Mouse (Mus musculus): ENCODE measurements at regions not wholly inside any gene's neighbourhood (a gene's known extent, or its start where the extent isn't known, plus 50 kb on each side); places are given as distances from the start of the nearest gene placed in this dataset.

GRCm38 (mm10) chr2:115081563-115082291 is 427.0 kb upstream of the Dph6 start:
- DNase-seq (ENCODE audit: extremely low spot score in 1 of 2, low spot score in 2 of 2), result no peak
- intact Hi-C loops (cut with DNase I), result no loop called here

GRCm38 (mm10) chr2:115082292-115082809 is 427.6 kb upstream of the Dph6 start:
- DNase-seq (ENCODE audit: extremely low spot score in 1 of 2, low spot score in 2 of 2), result no peak
- intact Hi-C loops (cut with DNase I), result no loop called here

- DNase-seq (ENCODE audit: extremely low spot score in 1 of 2, low spot score in 2 of 2), result no peak
- intact Hi-C loops (cut with DNase I), result no loop called here
These were observed 433.8 kb upstream of the Dph6 start for GRCm38 (mm10) chr2:115088421-115089120.

GRCm38 (mm10) chr2:115090430-115091175 is 435.8 kb upstream of the Dph6 start:
- DNase-seq (ENCODE audit: extremely low spot score in 1 of 2, low spot score in 2 of 2), result no peak
- intact Hi-C loops (cut with DNase I), result no loop called here

GRCm38 (mm10) chr2:115095351-115095750 is 440.6 kb upstream of the Dph6 start:
- intact Hi-C loops (cut with DNase I), result no loop called here
- DNase-seq (ENCODE audit: extremely low spot score in 1 of 2, low spot score in 2 of 2), result no peak

GRCm38 (mm10) chr2:115101501-115101900 is 446.7 kb upstream of the Dph6 start:
- intact Hi-C loops (cut with DNase I), result no loop called here
- no peak for DNase-seq (ENCODE audit: extremely low spot score in 1 of 2, low spot score in 2 of 2)

GRCm38 (mm10) chr2:115119429-115120205 is 461.9 kb upstream of the BC052040 start:
- intact Hi-C loops (cut with DNase I), result no loop called here
- DNase-seq (ENCODE audit: extremely low spot score in 1 of 2, low spot score in 2 of 2), result peak in 1 of 2 experiments; percentile 26

GRCm38 (mm10) chr2:115120206-115120503 is 461.4 kb upstream of the BC052040 start:
- intact Hi-C loops (cut with DNase I), result no loop called here
- no peak for DNase-seq (ENCODE audit: extremely low spot score in 1 of 2, low spot score in 2 of 2)

- intact Hi-C loops (cut with DNase I), result no loop called here
- DNase-seq (ENCODE audit: extremely low spot score in 1 of 2, low spot score in 2 of 2), result no peak
These were observed 454.7 kb upstream of the BC052040 start for GRCm38 (mm10) chr2:115126625-115127369.

- DNase-seq (ENCODE audit: extremely low spot score in 1 of 2, low spot score in 2 of 2), result no peak
These were observed 449.8 kb upstream of the BC052040 start for GRCm38 (mm10) chr2:115131746-115132145.

GRCm38 (mm10) chr2:115132165-115132592 is 449.3 kb upstream of the BC052040 start:
- DNase-seq (ENCODE audit: extremely low spot score in 1 of 2, low spot score in 2 of 2), result no peak

More at GRCm38 (mm10) chr2:115131746-115132145, 449.8 kb upstream of the BC052040 start:
- intact Hi-C loops (cut with DNase I), result no loop called here

GRCm38 (mm10) chr2:115141416-115141815 is 440.1 kb upstream of the BC052040 start:
- intact Hi-C loops (cut with DNase I), result no loop called here
- no peak for DNase-seq (ENCODE audit: extremely low spot score in 1 of 2, low spot score in 2 of 2)

More at GRCm38 (mm10) chr2:115132165-115132592, 449.3 kb upstream of the BC052040 start:
- intact Hi-C loops (cut with DNase I), result no loop called here

- no peak for DNase-seq (ENCODE audit: extremely low spot score in 1 of 2, low spot score in 2 of 2)
- intact Hi-C loops (cut with DNase I), result no loop called here
These were observed 409.4 kb upstream of the BC052040 start for GRCm38 (mm10) chr2:115172111-115172510.

GRCm38 (mm10) chr2:115177076-115177475 is 404.4 kb upstream of the BC052040 start:
- DNase-seq (ENCODE audit: extremely low spot score in 1 of 2, low spot score in 2 of 2), result no peak
- intact Hi-C loops (cut with DNase I), result no loop called here

GRCm38 (mm10) chr2:115177896-115178295 is 403.6 kb upstream of the BC052040 start:
- intact Hi-C loops (cut with DNase I), result no loop called here
- no peak for DNase-seq (ENCODE audit: extremely low spot score in 1 of 2, low spot score in 2 of 2)

GRCm38 (mm10) chr2:115211191-115211590 is 370.3 kb upstream of the BC052040 start:
- intact Hi-C loops (cut with DNase I), result no loop called here
- DNase-seq (ENCODE audit: extremely low spot score in 1 of 2, low spot score in 2 of 2), result no peak

- DNase-seq (ENCODE audit: extremely low spot score in 1 of 2, low spot score in 2 of 2), result peak in 1 of 2 experiments; percentile 15
- intact Hi-C loops (cut with DNase I), result no loop called here
These were observed 368.1 kb upstream of the BC052040 start for GRCm38 (mm10) chr2:115213181-115213970.
